Mouse (Mus musculus): Measurements from ENCODE around the gene Erp27. TPM values are rescaled to one million over a fixed set of nuclear protein-coding genes. Genes with fewer than 3 reads are reported as not detected.

Gene Erp27
- polyA plus RNA-seq, 1 experiment = 0.05 TPM

GRCm38 (mm10) chr6:136922871-136923270, 891 bp upstream of the Erp27 start:
- H3ac ChIP-seq (ENCODE audit: control insufficient read depth, insufficient read length) = no peak overlapping the region
- H3K4me2 ChIP-seq (ENCODE audit: low read depth) = no peak overlapping the region
- TF ChIP-seq SRF (IDR thresholded peaks at IDR 0.05; ENCODE audit: control insufficient read depth, insufficient read length, low read depth) (no peak), REST (IDR thresholded peaks at IDR 0.05; ENCODE audit: insufficient read depth, insufficient read length) (no peak), TCF3 (IDR thresholded peaks at IDR 0.05; ENCODE audit: insufficient read length, low read depth) (no peak), TCF12 (IDR thresholded peaks at IDR 0.05; ENCODE audit: insufficient read depth, poor library complexity, severe bottlenecking) (no peak), MYOD1 (IDR thresholded peaks at IDR 0.05; ENCODE audit: control insufficient read depth in 1 of 3, insufficient read length in 2 of 3, low read depth in 2 of 3) (no peak), POLR2A (IDR thresholded peaks at IDR 0.05; ENCODE audit: insufficient read length, low read depth) (no peak), POLR2AphosphoS2 (IDR thresholded peaks at IDR 0.05; ENCODE audit: insufficient read length, low read depth) (no peak), MAX (IDR thresholded peaks at IDR 0.05; ENCODE audit: low read depth) (no peak), E2F4 (IDR thresholded peaks at IDR 0.05; ENCODE audit: insufficient read depth) (no peak), MYOG (IDR thresholded peaks at IDR 0.05; ENCODE audit: control insufficient read depth in 1 of 3, insufficient read depth in 1 of 3, insufficient read length in 2 of 3, low read depth in 2 of 3) (no peak), USF1 (IDR thresholded peaks at IDR 0.05; ENCODE audit: low read depth) (no peak), CEBPB (IDR thresholded peaks at IDR 0.05; ENCODE audit: insufficient read depth, poor library complexity, severe bottlenecking) (no peak)
- no peaks in the 10 kb centered on the region for H3K27me3 ChIP-seq (ENCODE audit: control insufficient read depth, insufficient read depth, insufficient read length)
- H3K4me3 ChIP-seq = no peak overlapping the region
- H3K79me2 ChIP-seq (ENCODE audit: control insufficient read depth, insufficient read depth) = no peaks in the 10 kb centered on the region
- no peaks in the 10 kb centered on the region for H3K36me3 ChIP-seq (ENCODE audit: control insufficient read depth, insufficient read depth)

GRCm38 (mm10) chr6:136921601-136922000, 379 bp downstream of the Erp27 start:
- Histone ChIP-seq H3K4me2 (ENCODE audit: low read depth) (no peak overlapping the region), H3ac (ENCODE audit: control insufficient read depth, insufficient read length) (no peak overlapping the region), H3K36me3 (ENCODE audit: control insufficient read depth, insufficient read depth) (no peaks in the 10 kb centered on the region), H3K4me3 (no peak overlapping the region), H3K27me3 (ENCODE audit: control insufficient read depth, insufficient read depth, insufficient read length) (no peaks in the 10 kb centered on the region), H3K79me2 (ENCODE audit: control insufficient read depth, insufficient read depth) (no peaks in the 10 kb centered on the region)
- no peak for TF ChIP-seq SRF (IDR thresholded peaks at IDR 0.05; ENCODE audit: control insufficient read depth, insufficient read length, low read depth)
- TF ChIP-seq USF1 (IDR thresholded peaks at IDR 0.05; ENCODE audit: low read depth) = no peak
- TF ChIP-seq TCF12 (IDR thresholded peaks at IDR 0.05; ENCODE audit: insufficient read depth, poor library complexity, severe bottlenecking) = no peak
- TF ChIP-seq MYOD1 (IDR thresholded peaks at IDR 0.05; ENCODE audit: control insufficient read depth in 1 of 3, insufficient read length in 2 of 3, low read depth in 2 of 3) = no peak
- no peak for TF ChIP-seq MYOG (IDR thresholded peaks at IDR 0.05; ENCODE audit: control insufficient read depth in 1 of 3, insufficient read depth in 1 of 3, insufficient read length in 2 of 3, low read depth in 2 of 3)
- no peak for TF ChIP-seq CEBPB (IDR thresholded peaks at IDR 0.05; ENCODE audit: insufficient read depth, poor library complexity, severe bottlenecking)
- TF ChIP-seq REST (IDR thresholded peaks at IDR 0.05; ENCODE audit: insufficient read depth, insufficient read length) = no peak
- no peak for TF ChIP-seq TCF3 (IDR thresholded peaks at IDR 0.05; ENCODE audit: insufficient read length, low read depth)
- no peak for TF ChIP-seq E2F4 (IDR thresholded peaks at IDR 0.05; ENCODE audit: insufficient read depth)

- no peaks in the 10 kb centered on the region for H3K79me2 ChIP-seq (ENCODE audit: control insufficient read depth, insufficient read depth)
- no peak overlapping the region for H3K4me3 ChIP-seq
- no peaks in the 10 kb centered on the region for H3K27me3 ChIP-seq (ENCODE audit: control insufficient read depth, insufficient read depth, insufficient read length)
- H3ac ChIP-seq (ENCODE audit: control insufficient read depth, insufficient read length) = no peak overlapping the region
- H3K36me3 ChIP-seq (ENCODE audit: control insufficient read depth, insufficient read depth) = no peaks in the 10 kb centered on the region
- H3K4me2 ChIP-seq (ENCODE audit: low read depth) = no peak overlapping the region
- TF ChIP-seq E2F4 (IDR thresholded peaks at IDR 0.05; ENCODE audit: insufficient read depth) (no peak), MYOD1 (IDR thresholded peaks at IDR 0.05; ENCODE audit: control insufficient read depth in 1 of 3, insufficient read length in 2 of 3, low read depth in 2 of 3) (no peak), CEBPB (IDR thresholded peaks at IDR 0.05; ENCODE audit: insufficient read depth, poor library complexity, severe bottlenecking) (no peak)
Measured at GRCm38 (mm10) chr6:136920320-136921257, 1.4 kb downstream of the Erp27 start.

- H3ac ChIP-seq (ENCODE audit: control insufficient read depth, insufficient read length) = no peak overlapping the region
- no peaks in the 10 kb centered on the region for H3K79me2 ChIP-seq (ENCODE audit: control insufficient read depth, insufficient read depth)
- H3K27me3 ChIP-seq (ENCODE audit: control insufficient read depth, insufficient read depth, insufficient read length) = no peaks in the 10 kb centered on the region
- TF ChIP-seq TCF3 (IDR thresholded peaks at IDR 0.05; ENCODE audit: insufficient read length, low read depth) = no peak
- no peaks in the 10 kb centered on the region for H3K36me3 ChIP-seq (ENCODE audit: control insufficient read depth, insufficient read depth)
- no peak overlapping the region for H3K4me2 ChIP-seq (ENCODE audit: low read depth)
- H3K4me3 ChIP-seq = no peak overlapping the region
Measured at GRCm38 (mm10) chr6:136917885-136918284, 4.1 kb downstream of the Erp27 start.

GRCm38 (mm10) chr6:136915721-136916395, 6.1 kb downstream of the Erp27 start:
- no peak overlapping the region for H3K4me2 ChIP-seq (ENCODE audit: low read depth)
- H3K4me3 ChIP-seq = no peak overlapping the region
- H3ac ChIP-seq (ENCODE audit: control insufficient read depth, insufficient read length) = no peak overlapping the region
- H3K27me3 ChIP-seq (ENCODE audit: control insufficient read depth, insufficient read depth, insufficient read length) = no peaks in the 10 kb centered on the region
- H3K79me2 ChIP-seq (ENCODE audit: control insufficient read depth, insufficient read depth) = no peaks in the 10 kb centered on the region
- H3K36me3 ChIP-seq (ENCODE audit: control insufficient read depth, insufficient read depth) = no peaks in the 10 kb centered on the region
- TF ChIP-seq TCF3 (IDR thresholded peaks at IDR 0.05; ENCODE audit: insufficient read length, low read depth) = no peak
- TF ChIP-seq CEBPB (IDR thresholded peaks at IDR 0.05; ENCODE audit: insufficient read depth, poor library complexity, severe bottlenecking) = no peak
- no peak for TF ChIP-seq MAX (IDR thresholded peaks at IDR 0.05; ENCODE audit: low read depth)
- TF ChIP-seq E2F4 (IDR thresholded peaks at IDR 0.05; ENCODE audit: insufficient read depth) = no peak
- TF ChIP-seq REST (IDR thresholded peaks at IDR 0.05; ENCODE audit: insufficient read depth, insufficient read length) = no peak
- TF ChIP-seq MYOD1 (IDR thresholded peaks at IDR 0.05; ENCODE audit: control insufficient read depth in 1 of 3, insufficient read length in 2 of 3, low read depth in 2 of 3) = no peak

Data from myocyte (in vitro differentiated cells).